Mouse (Mus musculus): ENCODE results near the gene Nras. TPM values are rescaled to one million over a fixed set of nuclear protein-coding genes. Genes with fewer than 3 reads are reported as not detected.

Gene Nras
- polyA plus RNA-seq, 1 experiment from 2014 or later: 124 TPM

- H3K27me3 ChIP-seq: peaks cover 33% of the 10 kb centered on the region
- H3K27ac ChIP-seq: no peak overlapping the region
- H3K4me2 ChIP-seq (replicated peaks): no peak overlapping the region
- WGBS: 65% methylated on average over 5 of the region's 5 CpGs
- ATAC-seq: no peak
- peaks cover 15% of the 10 kb centered on the region for H3K4me1 ChIP-seq (replicated peaks)
- no peak overlapping the region for H3K4me3 ChIP-seq (replicated peaks)
- H3K36me3 ChIP-seq: no peaks in the 10 kb centered on the region
- no peaks in the 10 kb centered on the region for H3K9me3 ChIP-seq
- no peak overlapping the region for H3K9ac ChIP-seq (replicated peaks)
Measured at GRCm38 (mm10) chr3:103101194-103101593, 43.1 kb downstream of the Nras start.

- peak overlapping the region; percentile 66 for H3K9ac ChIP-seq (replicated peaks)
- 4% methylated on average over 14 of the region's 14 CpGs for WGBS
- peaks cover 15% of the 10 kb centered on the region for H3K4me1 ChIP-seq (replicated peaks)
- peak overlapping the region; percentile 94 for H3K4me2 ChIP-seq (replicated peaks)
- H3K9me3 ChIP-seq: no peaks in the 10 kb centered on the region
- H3K27ac ChIP-seq: no peak overlapping the region
- H3K4me3 ChIP-seq (replicated peaks): peak overlapping the region; percentile 62
- no peaks in the 10 kb centered on the region for H3K36me3 ChIP-seq
- ATAC-seq: peak; percentile 31; the same call in 1 of the 2 replicates
- H3K27me3 ChIP-seq: peaks cover 33% of the 10 kb centered on the region
Measured at GRCm38 (mm10) chr3:103101909-103102308, 43.8 kb downstream of the Nras start.

GRCm38 (mm10) chr3:103102454-103103390 is 44.6 kb downstream of the Nras start, which contains the start of gene Dennd2c:
TSS of gene Dennd2c (plus strand) at chr3:103102604.
- Histone ChIP-seq H3K27ac (no peak within 1 kb of the TSS), H3K4me3 (replicated peaks) (peak within 1 kb of the TSS; percentile 62), H3K4me2 (replicated peaks) (peak within 1 kb of the TSS; percentile 94), H3K9ac (replicated peaks) (peak within 1 kb of the TSS; percentile 66), H3K9me3 (no peaks in the 10 kb centered on the region), H3K36me3 (no peaks in the 10 kb centered on the region), H3K27me3 (peaks cover 33% of the 10 kb centered on the region), H3K4me1 (replicated peaks) (peaks cover 15% of the 10 kb centered on the region)
- ATAC-seq: peak; percentile 98
- 1% methylated on average over 72 of the region's 72 CpGs for WGBS

GRCm38 (mm10) chr3:103107565-103108240 is 49.6 kb downstream of the Nras start:
- Histone ChIP-seq H3K36me3 (no peaks in the 10 kb centered on the region), H3K4me2 (replicated peaks) (no peak overlapping the region), H3K4me1 (replicated peaks) (peaks cover 5% of the 10 kb centered on the region), H3K27ac (no peak overlapping the region), H3K9me3 (no peaks in the 10 kb centered on the region), H3K9ac (replicated peaks) (no peak overlapping the region), H3K4me3 (replicated peaks) (no peak overlapping the region), H3K27me3 (peaks cover 19% of the 10 kb centered on the region)
- 88% methylated on average over 7 of the region's 7 CpGs for WGBS
- no peak for ATAC-seq

GRCm38 (mm10) chr3:103112216-103112615 is 54.1 kb downstream of the Nras start:
- WGBS: 88% methylated on average over 5 of the region's 5 CpGs
- no peak overlapping the region for H3K9ac ChIP-seq (replicated peaks)
- no peak overlapping the region for H3K27ac ChIP-seq
- H3K4me3 ChIP-seq (replicated peaks): no peak overlapping the region
- H3K9me3 ChIP-seq: no peaks in the 10 kb centered on the region
- no peaks in the 10 kb centered on the region for H3K4me1 ChIP-seq (replicated peaks)
- H3K36me3 ChIP-seq: no peaks in the 10 kb centered on the region
- H3K4me2 ChIP-seq (replicated peaks): no peak overlapping the region
- H3K27me3 ChIP-seq: no peaks in the 10 kb centered on the region
- ATAC-seq: no peak

Other genes starting within 250 kb of the Nras start
- gene Sycp1, start 122.2 kb upstream of the Nras start, polyA plus RNA-seq (2015; fragmentation: Nextera tagmentation; extraction: Ambion mirVana): not detected in 2 replicates
- 0.22 TPM in 1 of 2 replicates, not detected in the other for gene Nr1h5, start 94.2 kb upstream of the Nras start, polyA plus RNA-seq (2015; fragmentation: Nextera tagmentation; extraction: Ambion mirVana)
- 63.5 and 64.8 TPM in 2 replicates for gene Sike1, start 62.6 kb upstream of the Nras start, polyA plus RNA-seq (2015; fragmentation: Nextera tagmentation; extraction: Ambion mirVana)
- 476 and 510 TPM in 2 replicates for gene Csde1, start 37.9 kb upstream of the Nras start, polyA plus RNA-seq (2015; fragmentation: Nextera tagmentation; extraction: Ambion mirVana)
- not detected in 2 replicates for gene Ampd1, start 15.7 kb downstream of the Nras start, polyA plus RNA-seq (2015; fragmentation: Nextera tagmentation; extraction: Ambion mirVana)
- gene Dennd2c, start 44.3 kb downstream of the Nras start, polyA plus RNA-seq (2015; fragmentation: Nextera tagmentation; extraction: Ambion mirVana): 1.2 and 1.4 TPM in 2 replicates
- 247 and 261 TPM in 2 replicates for gene Bcas2, start 113.4 kb downstream of the Nras start, polyA plus RNA-seq (2015; fragmentation: Nextera tagmentation; extraction: Ambion mirVana)
- 38.4 and 42.0 TPM in 2 replicates for gene Trim33, start 221.0 kb downstream of the Nras start, polyA plus RNA-seq (2015; fragmentation: Nextera tagmentation; extraction: Ambion mirVana)